Mouse (Mus musculus) hindbrain, embryonic 13.5 days (tissue): ENCODE results near the gene Cpne9. TPM values are rescaled to one million over a fixed set of nuclear protein-coding genes. Genes with fewer than 3 reads are reported as not detected.

Source experiments
- ATAC-seq: fragments of 200-750 bp; cut with Nextera tagmentation; 2 replicates; pipeline ENCODE4 v1.8.0; 2017; ENCODE audit warnings: moderate TSS enrichment; ENCODE audit not compliant: low FRiP score
- H3K27ac ChIP-seq: fragments of 300-500 bp; sonication (generic); 2 replicates; pipeline ENCODE4 v1.5.1; 2015; ENCODE audit warnings: inconsistent platforms, mild to moderate bottlenecking, moderate library complexity
- H3K27me3 ChIP-seq: fragments of 300-500 bp; sonication (generic); 2 replicates; pipeline ENCODE4 v1.6.1; 2015; ENCODE audit warnings: mild to moderate bottlenecking, inconsistent platforms
- H3K36me3 ChIP-seq: fragments of 300-500 bp; sonication (generic); 2 replicates; pipeline ENCODE4 v1.6.1; 2015; ENCODE audit warnings: mild to moderate bottlenecking, inconsistent platforms
- H3K4me1 ChIP-seq: fragments of 300-500 bp; sonication (generic); replicated peaks from 2 replicates; pipeline ENCODE4 v1.6.1; 2015; ENCODE audit warnings: inconsistent platforms
- H3K4me2 ChIP-seq: fragments of 300-500 bp; sonication (generic); 2 replicates; pipeline ENCODE4 v1.6.1; 2015; ENCODE audit warnings: inconsistent platforms, mild to moderate bottlenecking, moderate library complexity
- H3K4me3 ChIP-seq: fragments of 300-500 bp; sonication (generic); 2 replicates; pipeline ENCODE4 v1.5.1; 2015; ENCODE audit warnings: mild to moderate bottlenecking, inconsistent platforms
- H3K9ac ChIP-seq: fragments of 300-500 bp; sonication (generic); 2 replicates; pipeline ENCODE4 v1.6.1; 2015; ENCODE audit warnings: mild to moderate bottlenecking, inconsistent platforms
- H3K9me3 ChIP-seq: fragments of 300-500 bp; sonication (generic); 2 replicates; pipeline ENCODE4 v1.6.1; 2016; ENCODE audit warnings: inconsistent platforms
- WGBS: fragments of 180-500 bp; shearing (Covaris S2); methylation state at CpG from one replicate; pipeline ENCODE4 v1.1.7; 2015; 5-methylcytosine and 5-hydroxymethylcytosine counted together
- polyA plus RNA-seq: library from polyadenylated mRNA; unstranded; fragments of >200 nt; fragmentation: Nextera tagmentation; extraction: Ambion mirVana; gene quantifications from 2 replicates; pipeline ENCODE4 v1.2.1, GENCODE M21; 2015

Gene Cpne9
- polyA plus RNA-seq, 1 experiment from 2014 or later, result 1.2 TPM

GRCm38 (mm10) chr6:113266996-113267655 lies 15.0 kb upstream of the Cpne9 start:
- Histone ChIP-seq H3K4me1 (no peaks in the 10 kb centered on the region), H3K9ac (no peak overlapping the region), H3K27me3 (no peaks in the 10 kb centered on the region), H3K27ac (no peak overlapping the region), H3K4me2 (no peak overlapping the region), H3K36me3 (peaks cover 98% of the 10 kb centered on the region), H3K4me3 (no peak overlapping the region), H3K9me3 (no peaks in the 10 kb centered on the region)
- no peak for ATAC-seq
- WGBS, result 90% methylated on average over 7 of the region's 7 CpGs

GRCm38 (mm10) chr6:113267988-113268387 lies 14.1 kb upstream of the Cpne9 start:
- 100% methylated on average over 1 of the region's 1 CpGs for WGBS
- Histone ChIP-seq H3K9ac (no peak overlapping the region), H3K27ac (no peak overlapping the region), H3K9me3 (no peaks in the 10 kb centered on the region), H3K27me3 (no peaks in the 10 kb centered on the region), H3K4me2 (no peak overlapping the region), H3K4me3 (no peak overlapping the region), H3K4me1 (no peaks in the 10 kb centered on the region), H3K36me3 (peaks cover 98% of the 10 kb centered on the region)
- no peak for ATAC-seq

- Histone ChIP-seq H3K27me3 (no peaks in the 10 kb centered on the region), H3K4me1 (no peaks in the 10 kb centered on the region), H3K9ac (no peak overlapping the region), H3K9me3 (no peaks in the 10 kb centered on the region), H3K4me2 (no peak overlapping the region), H3K27ac (no peak overlapping the region), H3K36me3 (peaks cover 92% of the 10 kb centered on the region), H3K4me3 (no peak overlapping the region)
- no peak for ATAC-seq
- 82% methylated on average over 3 of the region's 3 CpGs for WGBS
Measured at GRCm38 (mm10) chr6:113272365-113272764, 9.7 kb upstream of the Cpne9 start.

GRCm38 (mm10) chr6:113276846-113277245 lies 5.3 kb upstream of the Cpne9 start:
- Histone ChIP-seq H3K4me1 (peaks cover 3% of the 10 kb centered on the region), H3K4me2 (no peak overlapping the region), H3K27ac (no peak overlapping the region), H3K27me3 (peaks cover 16% of the 10 kb centered on the region), H3K9me3 (no peaks in the 10 kb centered on the region), H3K36me3 (peaks cover 83% of the 10 kb centered on the region), H3K4me3 (no peak overlapping the region), H3K9ac (no peak overlapping the region)
- 77% methylated on average over 4 of the region's 4 CpGs for WGBS
- no peak for ATAC-seq

- peak overlapping the region; percentile 43 for H3K4me3 ChIP-seq
- peaks cover 20% of the 10 kb centered on the region for H3K4me1 ChIP-seq
- peak overlapping the region; percentile 65 for H3K9ac ChIP-seq
- no peaks in the 10 kb centered on the region for H3K9me3 ChIP-seq
- no peak overlapping the region for H3K27ac ChIP-seq
- ATAC-seq, result no peak
- peaks cover 40% of the 10 kb centered on the region for H3K36me3 ChIP-seq
- peaks cover 51% of the 10 kb centered on the region for H3K27me3 ChIP-seq
- peak overlapping the region; percentile 75 for H3K4me2 ChIP-seq
- 70% methylated on average over 6 of the region's 6 CpGs for WGBS
Measured at GRCm38 (mm10) chr6:113281676-113282075, 431 bp upstream of the Cpne9 start.

- peak; percentile 45; the same call in 1 of the 2 replicates for ATAC-seq
- H3K27me3 ChIP-seq, result peaks cover 53% of the 10 kb centered on the region
- no peak overlapping the region for H3K27ac ChIP-seq
- WGBS, result 2% methylated on average over 18 of the region's 22 CpGs
- H3K4me3 ChIP-seq, result peak overlapping the region; percentile 43
- H3K9ac ChIP-seq, result peak overlapping the region; percentile 65
- peaks cover 29% of the 10 kb centered on the region for H3K36me3 ChIP-seq
- no peaks in the 10 kb centered on the region for H3K9me3 ChIP-seq
- peaks cover 20% of the 10 kb centered on the region for H3K4me1 ChIP-seq
- H3K4me2 ChIP-seq, result peak overlapping the region; percentile 75
Measured at GRCm38 (mm10) chr6:113282969-113283368, 862 bp downstream of the Cpne9 start.

- Histone ChIP-seq H3K36me3 (peaks cover 24% of the 10 kb centered on the region), H3K9me3 (no peaks in the 10 kb centered on the region), H3K27ac (no peak overlapping the region), H3K4me3 (0 out of 2 replicates have a peak overlapping the region, but pooled peaks have one; percentile 43), H3K9ac (no peak overlapping the region), H3K4me2 (peak overlapping the region; percentile 75; the same call in 1 of the 2 replicates), H3K4me1 (peaks cover 20% of the 10 kb centered on the region), H3K27me3 (peaks cover 53% of the 10 kb centered on the region)
- WGBS, result 4% methylated on average over 6 of the region's 6 CpGs
- peak; percentile 34; the same call in 1 of the 2 replicates for ATAC-seq
Measured at GRCm38 (mm10) chr6:113283500-113283899, 1.4 kb downstream of the Cpne9 start.

- Histone ChIP-seq H3K9ac (no peak overlapping the region), H3K27me3 (peaks cover 53% of the 10 kb centered on the region), H3K9me3 (no peaks in the 10 kb centered on the region), H3K27ac (no peak overlapping the region), H3K4me3 (no peak overlapping the region), H3K4me1 (peaks cover 20% of the 10 kb centered on the region), H3K36me3 (peaks cover 10% of the 10 kb centered on the region), H3K4me2 (no peak overlapping the region)
- ATAC-seq, result no peak
- 78% methylated on average over 3 of the region's 3 CpGs for WGBS
Measured at GRCm38 (mm10) chr6:113284931-113285330, 2.8 kb downstream of the Cpne9 start.

GRCm38 (mm10) chr6:113286316-113286715 lies 4.2 kb downstream of the Cpne9 start:
- Histone ChIP-seq H3K9me3 (no peaks in the 10 kb centered on the region), H3K9ac (no peak overlapping the region), H3K36me3 (no peaks in the 10 kb centered on the region), H3K4me3 (no peak overlapping the region), H3K4me2 (no peak overlapping the region), H3K27me3 (peaks cover 43% of the 10 kb centered on the region), H3K27ac (no peak overlapping the region), H3K4me1 (peaks cover 20% of the 10 kb centered on the region)
- ATAC-seq, result no peak
- 63% methylated on average over 1 of the region's 1 CpGs for WGBS

- H3K4me2 ChIP-seq, result no peak overlapping the region
- 80% methylated on average over 4 of the region's 4 CpGs for WGBS
- no peak for ATAC-seq
Measured at GRCm38 (mm10) chr6:113287236-113287635, 5.1 kb downstream of the Cpne9 start.

GRCm38 (mm10) chr6:113289346-113289745 lies 7.2 kb downstream of the Cpne9 start:
- 92% methylated on average over 15 of the region's 15 CpGs for WGBS
- Histone ChIP-seq H3K27me3 (peaks cover 13% of the 10 kb centered on the region), H3K36me3 (no peaks in the 10 kb centered on the region), H3K9me3 (no peaks in the 10 kb centered on the region), H3K27ac (no peak overlapping the region), H3K4me2 (no peak overlapping the region), H3K9ac (no peak overlapping the region), H3K4me1 (no peaks in the 10 kb centered on the region), H3K4me3 (no peak overlapping the region)
- ATAC-seq, result no peak

More at GRCm38 (mm10) chr6:113287236-113287635, 5.1 kb downstream of the Cpne9 start:
- Histone ChIP-seq H3K36me3 (no peaks in the 10 kb centered on the region), H3K4me1 (peaks cover 13% of the 10 kb centered on the region), H3K27me3 (peaks cover 34% of the 10 kb centered on the region), H3K9me3 (no peaks in the 10 kb centered on the region), H3K4me3 (no peak overlapping the region), H3K27ac (no peak overlapping the region), H3K9ac (no peak overlapping the region)

- Histone ChIP-seq H3K27me3 (peaks cover 3% of the 10 kb centered on the region; the same call in 1 of the 2 replicates), H3K4me2 (no peak overlapping the region), H3K9me3 (no peaks in the 10 kb centered on the region), H3K4me1 (no peaks in the 10 kb centered on the region), H3K9ac (no peak overlapping the region), H3K36me3 (no peaks in the 10 kb centered on the region), H3K27ac (no peak overlapping the region), H3K4me3 (no peak overlapping the region)
- ATAC-seq, result no peak
- 71% methylated on average over 6 of the region's 6 CpGs for WGBS
Measured at GRCm38 (mm10) chr6:113290346-113290745, 8.2 kb downstream of the Cpne9 start.

- Histone ChIP-seq H3K27ac (no peak overlapping the region), H3K9ac (no peak overlapping the region), H3K36me3 (no peaks in the 10 kb centered on the region), H3K27me3 (no peaks in the 10 kb centered on the region), H3K4me2 (no peak overlapping the region), H3K4me3 (no peak overlapping the region), H3K4me1 (no peaks in the 10 kb centered on the region), H3K9me3 (no peaks in the 10 kb centered on the region)
- no peak for ATAC-seq
- WGBS, result 83% methylated on average over 5 of the region's 5 CpGs
Measured at GRCm38 (mm10) chr6:113292938-113293337, 10.8 kb downstream of the Cpne9 start.
